Mouse (Mus musculus) kidney, embryonic 16.5 days (tissue): ENCODE data around the gene Trhr2. TPM values are rescaled to one million over a fixed set of nuclear protein-coding genes. Genes with fewer than 3 reads are reported as not detected.

Experiments
- ATAC-seq: fragments of 200-750 bp; cut with Nextera tagmentation; 2 replicates; pipeline ENCODE4 v1.8.0; 2017; ENCODE audit warnings: moderate TSS enrichment; ENCODE audit not compliant: low FRiP score, low TSS enrichment
- H3K27ac ChIP-seq: fragments of 300-500 bp; sonication (generic); 2 replicates; pipeline ENCODE4 v1.5.1; 2014; ENCODE audit warnings: low read length
- H3K27me3 ChIP-seq: fragments of 300-500 bp; sonication (generic); 2 replicates; pipeline ENCODE4 v1.6.1; 2014; ENCODE audit warnings: low read length, control low read depth, mixed read lengths; ENCODE audit not compliant: insufficient read depth
- H3K36me3 ChIP-seq: fragments of 300-500 bp; sonication (generic); 2 replicates; pipeline ENCODE4 v1.6.1; 2014; ENCODE audit warnings: low read length, control low read depth, mixed read lengths; ENCODE audit not compliant: insufficient read depth
- H3K4me1 ChIP-seq: fragments of 300-500 bp; sonication (generic); 2 replicates; pipeline ENCODE4 v1.6.1; 2014; ENCODE audit warnings: low read length, control low read depth, mixed read lengths; ENCODE audit not compliant: insufficient read depth
- H3K4me2 ChIP-seq: fragments of 300-500 bp; sonication (generic); replicated peaks from 2 replicates; pipeline ENCODE4 v1.6.1; 2014; ENCODE audit warnings: low read depth, low read length
- H3K4me3 ChIP-seq: fragments of 300-500 bp; sonication (generic); 2 replicates; pipeline ENCODE4 v1.5.1; 2014; ENCODE audit warnings: mild to moderate bottlenecking, low read length
- H3K9ac ChIP-seq: fragments of 300-500 bp; sonication (generic); replicated peaks from 2 replicates; pipeline ENCODE4 v1.6.1; 2014; ENCODE audit warnings: low read length
- H3K9me3 ChIP-seq: fragments of 300-500 bp; sonication (generic); 2 replicates; pipeline ENCODE4 v1.6.1; 2016; ENCODE audit warnings: low read length, control low read depth
- WGBS: fragments of 180-500 bp; shearing (Covaris S2); extraction: QIAGEN DNeasy Blood & Tissue Kit; methylation state at CpG from one replicate; pipeline ENCODE4 v1.1.7; 2014; 5-methylcytosine and 5-hydroxymethylcytosine counted together
- polyA plus RNA-seq: library from polyadenylated mRNA; unstranded; fragments of >200 nt; fragmentation: Nextera tagmentation; extraction: Ambion mirVana; gene quantifications from 2 replicates; pipeline ENCODE4 v1.2.1, GENCODE M21; 2015

Gene Trhr2
- polyA plus RNA-seq, 1 experiment from 2014 or later = not detected

GRCm38 (mm10) chr8:122376365-122377231, 16.1 kb upstream of the Trhr2 start, which contains the start of gene Zc3h18:
TSS of gene Zc3h18 (plus strand) at chr8:122376609.
- Histone ChIP-seq H3K36me3 (peaks cover 5% of the 10 kb centered on the region; the same call in 1 of the 2 replicates), H3K4me2 (peak within 1 kb of the TSS; percentile 87), H3K9me3 (no peaks in the 10 kb centered on the region), H3K27ac (peak within 1 kb of the TSS; percentile 95), H3K4me3 (peak within 1 kb of the TSS; percentile 91), H3K9ac (peak within 1 kb of the TSS; percentile 96), H3K27me3 (no peaks in the 10 kb centered on the region), H3K4me1 (peaks cover 24% of the 10 kb centered on the region)
- peak; percentile 95 for ATAC-seq
- WGBS = under 1% methylated on average over 85 of the region's 107 CpGs

- WGBS = 20% methylated on average over 13 of the region's 13 CpGs
- Histone ChIP-seq H3K9ac (peak overlapping the region; percentile 58), H3K27ac (no peak overlapping the region)
Measured at GRCm38 (mm10) chr8:122375751-122376364, 15.3 kb upstream of the Trhr2 start.

GRCm38 (mm10) chr8:122375320-122375719, 14.8 kb upstream of the Trhr2 start:
- Histone ChIP-seq H3K4me2 (no peak overlapping the region), H3K9ac (no peak overlapping the region), H3K27me3 (no peaks in the 10 kb centered on the region), H3K27ac (no peak overlapping the region), H3K4me3 (no peak overlapping the region), H3K4me1 (peaks cover 24% of the 10 kb centered on the region), H3K36me3 (peaks cover 5% of the 10 kb centered on the region; the same call in 1 of the 2 replicates), H3K9me3 (no peaks in the 10 kb centered on the region)
- no peak for ATAC-seq
- WGBS = 94% methylated on average over 7 of the region's 7 CpGs

More at GRCm38 (mm10) chr8:122375751-122376364, 15.3 kb upstream of the Trhr2 start:
- Histone ChIP-seq H3K9me3 (no peaks in the 10 kb centered on the region), H3K27me3 (no peaks in the 10 kb centered on the region), H3K36me3 (peaks cover 5% of the 10 kb centered on the region; the same call in 1 of the 2 replicates), H3K4me3 (peak overlapping the region; percentile 91), H3K4me2 (peak overlapping the region; percentile 61), H3K4me1 (peaks cover 24% of the 10 kb centered on the region)
- ATAC-seq = peak; percentile 25

- ATAC-seq = no peak
- Histone ChIP-seq H3K36me3 (no peaks in the 10 kb centered on the region), H3K27ac (no peak overlapping the region), H3K27me3 (no peaks in the 10 kb centered on the region), H3K4me3 (no peak overlapping the region), H3K4me2 (no peak overlapping the region), H3K9ac (no peak overlapping the region), H3K4me1 (peaks cover 14% of the 10 kb centered on the region), H3K9me3 (no peaks in the 10 kb centered on the region)
- 74% methylated on average over 6 of the region's 6 CpGs for WGBS
Measured at GRCm38 (mm10) chr8:122371706-122372105, 11.2 kb upstream of the Trhr2 start.

- 7% methylated on average over 9 of the region's 9 CpGs for WGBS
Measured at GRCm38 (mm10) chr8:122369665-122370064, 9.1 kb upstream of the Trhr2 start.

GRCm38 (mm10) chr8:122368494-122368893, 7.9 kb upstream of the Trhr2 start:
- no peak overlapping the region for H3K4me3 ChIP-seq
- H3K27me3 ChIP-seq = 0 out of 2 replicates have a peak, but pooled peaks cover 2% of the 10 kb centered on the region
- H3K27ac ChIP-seq = no peak overlapping the region
- H3K9me3 ChIP-seq = no peaks in the 10 kb centered on the region
- no peak overlapping the region for H3K9ac ChIP-seq
- no peak overlapping the region for H3K4me2 ChIP-seq
- H3K36me3 ChIP-seq = no peaks in the 10 kb centered on the region
- 83% methylated on average over 10 of the region's 10 CpGs for WGBS
- peaks cover 3% of the 10 kb centered on the region; the same call in 1 of the 2 replicates for H3K4me1 ChIP-seq
- no peak for ATAC-seq

More at GRCm38 (mm10) chr8:122369665-122370064, 9.1 kb upstream of the Trhr2 start:
- Histone ChIP-seq H3K9me3 (no peaks in the 10 kb centered on the region), H3K36me3 (no peaks in the 10 kb centered on the region), H3K4me1 (peaks cover 3% of the 10 kb centered on the region; the same call in 1 of the 2 replicates), H3K27ac (no peak overlapping the region), H3K4me2 (no peak overlapping the region), H3K4me3 (no peak overlapping the region), H3K27me3 (no peaks in the 10 kb centered on the region), H3K9ac (0 out of 2 replicates have a peak overlapping the region, but pooled peaks have one; percentile 22)
- ATAC-seq = peak; percentile 78

GRCm38 (mm10) chr8:122362967-122363366, 2.4 kb upstream of the Trhr2 start:
- no peaks in the 10 kb centered on the region for H3K4me1 ChIP-seq
- H3K9me3 ChIP-seq = no peaks in the 10 kb centered on the region
- no peak overlapping the region for H3K9ac ChIP-seq
- H3K27me3 ChIP-seq = 0 out of 2 replicates have a peak, but pooled peaks cover 4% of the 10 kb centered on the region
- no peak for ATAC-seq
- whole genome bisulfite sequencing = 36% methylated on average over 8 of the region's 8 CpGs
- H3K4me3 ChIP-seq = no peak overlapping the region
- no peaks in the 10 kb centered on the region for H3K36me3 ChIP-seq
- no peak overlapping the region for H3K27ac ChIP-seq
- H3K4me2 ChIP-seq = no peak overlapping the region

- 45% methylated on average over 5 of the region's 5 CpGs for WGBS
- H3K27me3 ChIP-seq = 0 out of 2 replicates have a peak, but pooled peaks cover 4% of the 10 kb centered on the region
- H3K4me3 ChIP-seq = no peak overlapping the region
- H3K4me1 ChIP-seq = no peaks in the 10 kb centered on the region
- ATAC-seq = no peak
- H3K36me3 ChIP-seq = no peaks in the 10 kb centered on the region
- no peak overlapping the region for H3K4me2 ChIP-seq
- H3K9ac ChIP-seq = no peak overlapping the region
- H3K27ac ChIP-seq = no peak overlapping the region
- no peaks in the 10 kb centered on the region for H3K9me3 ChIP-seq
Measured at GRCm38 (mm10) chr8:122362271-122362670, 1.7 kb upstream of the Trhr2 start.

- WGBS = 78% methylated on average over 15 of the region's 15 CpGs
Measured at GRCm38 (mm10) chr8:122359111-122359775, 1.3 kb downstream of the Trhr2 start.

More at GRCm38 (mm10) chr8:122359111-122359775, 1.3 kb downstream of the Trhr2 start:
- 0 out of 2 replicates have a peak, but pooled peaks cover 4% of the 10 kb centered on the region for H3K27me3 ChIP-seq
- no peak overlapping the region for H3K27ac ChIP-seq
- no peaks in the 10 kb centered on the region for H3K4me1 ChIP-seq
- H3K9me3 ChIP-seq = no peaks in the 10 kb centered on the region
- no peak for ATAC-seq
- no peaks in the 10 kb centered on the region for H3K36me3 ChIP-seq
- H3K9ac ChIP-seq = no peak overlapping the region
- no peak overlapping the region for H3K4me2 ChIP-seq
- H3K4me3 ChIP-seq = no peak overlapping the region
